Mouse (Mus musculus) testis, adult 2 months (tissue): Measurements from ENCODE around the gene Wfdc21.

Source experiments
- CTCF ChIP-seq: fragments of 200-500 bp; IDR thresholded peaks from 2 replicates; pipeline ENCODE4 v1.5.1; 2012; ENCODE audit warnings: low read depth, mild to moderate bottlenecking, inconsistent platforms, low read length, moderate library complexity; ENCODE audit not compliant: control insufficient read depth, insufficient read depth, insufficient replicate concordance
- POLR2A ChIP-seq: fragments of 200-500 bp; IDR thresholded peaks from 2 replicates; pipeline ENCODE4 v1.6.1; 2012; ENCODE audit warnings: low read depth, mild to moderate bottlenecking, inconsistent platforms, low read length, moderate library complexity; ENCODE audit not compliant: control insufficient read depth

DNA sequence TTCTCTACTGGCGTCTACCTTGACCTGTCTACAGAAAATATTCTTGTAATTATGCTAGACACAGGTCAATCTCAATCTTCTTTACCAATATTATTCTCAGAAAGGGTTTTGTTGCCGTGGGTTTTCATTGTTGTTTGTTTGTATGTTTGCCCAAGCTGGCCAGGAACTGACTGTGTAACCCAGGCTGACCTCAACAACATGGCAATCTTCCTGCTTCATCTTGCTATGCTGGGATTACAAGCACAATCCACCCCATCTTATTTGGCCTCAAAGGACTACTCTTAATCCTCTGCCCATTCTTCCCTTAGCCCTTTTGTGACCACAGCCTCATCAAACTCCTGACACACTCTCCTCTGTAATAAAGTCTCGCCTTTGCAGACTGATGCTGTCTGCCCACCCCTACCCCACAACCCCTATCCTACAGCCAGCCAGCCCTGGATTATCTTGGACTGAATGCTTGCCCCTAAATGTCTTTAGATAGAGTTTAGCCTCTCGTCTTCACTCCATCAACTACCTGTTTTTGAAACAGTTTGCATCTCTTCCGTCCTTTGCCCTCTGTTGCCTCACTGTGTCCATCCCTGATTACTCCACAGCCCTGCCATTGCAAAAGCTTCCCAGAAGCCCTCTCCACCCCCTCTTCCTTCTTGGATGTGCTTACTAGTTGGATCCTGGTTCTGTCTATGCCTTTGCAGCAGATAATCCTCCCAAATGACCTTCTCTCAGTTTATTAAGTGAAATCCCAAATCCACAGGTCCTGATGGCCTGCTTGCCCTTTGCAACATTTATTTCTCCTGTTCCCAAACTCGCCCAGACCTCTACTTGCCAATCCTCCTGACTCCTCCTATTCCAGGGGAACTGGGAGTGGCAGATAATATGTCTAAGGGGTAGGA is 881 bp downstream of the Wfdc21 start:
- TF ChIP-seq POLR2A: no peak
- TF ChIP-seq CTCF: no peak
